Mouse (Mus musculus) B cell, adult 2 months (primary cell): Measurements from ENCODE around the gene Brinp2.

ENCODE experiments used
- DNase-seq, 2 experiments: peaks; one replicate each; pipeline ENCODE4 v3.0.0; 2022

Brinp2 gene

DNA sequence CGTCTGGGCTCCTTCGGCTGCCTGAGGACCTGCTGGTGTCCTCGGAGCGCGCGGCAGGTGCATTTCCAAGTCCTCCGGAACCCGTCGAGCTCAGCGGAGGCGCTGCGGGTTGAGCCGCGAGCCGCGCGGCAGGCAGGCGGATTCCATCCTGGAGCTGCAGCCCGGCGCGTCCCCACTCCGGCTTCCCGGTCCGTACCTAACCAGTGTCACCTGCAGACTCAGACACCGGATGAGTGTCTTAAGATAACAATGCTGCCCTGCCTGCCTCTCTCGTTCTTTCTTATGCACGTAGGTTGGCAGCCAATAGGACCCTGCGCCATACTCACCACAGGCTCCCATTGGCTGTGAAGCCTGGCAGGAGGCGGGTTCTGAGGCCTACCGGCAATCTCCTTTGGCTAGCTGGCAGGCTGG is at the start of gene Brinp2:
Gene Brinp2, minus strand, starts transcription at position 276 of the 411 bp plus-strand sequence.
- no peak for DNase-seq

DNA sequence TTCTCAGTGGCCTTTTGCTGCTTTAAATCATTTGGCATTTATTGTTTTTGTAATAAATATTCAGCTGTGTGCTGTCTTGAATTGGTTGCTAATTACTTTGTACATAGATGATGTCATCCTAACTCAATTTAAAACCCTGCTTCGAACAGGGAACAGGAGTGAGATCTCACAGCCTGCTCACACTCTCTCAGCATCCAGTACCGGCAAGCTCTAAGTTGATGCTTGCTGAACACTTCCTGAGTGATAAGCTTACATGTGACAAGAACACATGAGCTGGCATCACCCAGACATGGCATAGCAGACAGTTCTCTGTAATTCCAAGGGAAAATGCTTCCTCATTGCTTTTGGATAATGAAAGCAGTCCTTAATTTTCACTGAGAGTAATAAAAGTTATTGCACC is 44.8 kb upstream of the Brinp2 start:
- DNase-seq: no peak

DNA sequence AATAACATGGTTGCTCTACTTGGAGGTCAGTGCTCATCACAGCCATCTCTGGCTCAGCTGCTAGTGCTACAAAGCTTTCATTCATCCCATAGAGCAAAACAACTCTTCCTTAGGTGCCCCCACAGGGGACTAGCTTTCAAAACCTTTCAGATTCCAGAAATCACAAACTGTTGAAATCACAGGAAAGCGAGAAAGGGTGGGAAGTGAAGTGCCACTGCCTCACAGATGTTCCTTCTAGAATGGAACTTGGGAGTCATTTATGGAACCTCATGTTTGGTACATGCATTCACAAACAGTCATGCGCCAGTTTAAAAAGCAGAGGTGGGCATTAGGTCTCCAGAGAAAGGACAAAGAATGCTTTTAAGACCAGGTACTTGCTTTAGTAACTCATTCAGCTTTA is 40.9 kb upstream of the Brinp2 start:
- no peak for DNase-seq

DNA sequence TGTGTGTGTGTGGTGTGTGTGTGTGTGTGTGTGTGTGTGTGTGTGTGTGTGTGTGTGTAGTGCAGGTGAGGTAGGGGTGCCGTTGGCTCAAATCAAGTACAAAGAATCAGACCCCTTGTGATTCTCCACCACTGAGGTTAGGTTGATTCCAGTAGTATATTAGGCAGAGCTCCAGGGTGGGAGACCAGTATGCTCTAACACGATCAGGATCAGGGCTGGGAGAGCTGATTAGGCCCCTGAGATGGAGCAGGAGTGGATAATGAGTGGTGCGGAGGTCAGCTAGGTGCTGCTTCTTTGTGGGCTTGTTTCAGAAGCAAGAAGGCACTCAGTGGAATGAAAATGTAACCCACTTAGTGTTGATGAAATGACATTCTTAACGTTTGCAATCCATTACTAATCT is 34.6 kb upstream of the Brinp2 start:
- no peak for DNase-seq

DNA sequence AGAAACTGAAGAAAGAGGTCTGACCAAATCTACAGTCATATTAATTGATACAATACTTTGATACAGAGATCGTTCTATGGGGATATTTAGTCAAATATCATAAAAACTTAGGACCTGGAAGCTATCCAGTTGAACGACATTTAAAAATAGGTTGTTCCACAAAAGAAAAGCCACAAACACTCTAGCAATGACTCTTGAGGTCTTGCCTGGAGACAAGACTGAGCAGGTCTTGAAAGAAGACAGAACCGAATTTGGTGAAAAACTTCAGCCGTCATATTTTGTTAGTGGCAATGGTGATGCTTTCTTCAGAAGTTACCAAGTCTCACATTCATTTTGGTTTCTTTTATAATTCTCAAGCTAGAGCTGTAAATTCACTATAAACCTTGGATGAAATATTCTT is 32.9 kb upstream of the Brinp2 start:
- no peak for DNase-seq

DNA sequence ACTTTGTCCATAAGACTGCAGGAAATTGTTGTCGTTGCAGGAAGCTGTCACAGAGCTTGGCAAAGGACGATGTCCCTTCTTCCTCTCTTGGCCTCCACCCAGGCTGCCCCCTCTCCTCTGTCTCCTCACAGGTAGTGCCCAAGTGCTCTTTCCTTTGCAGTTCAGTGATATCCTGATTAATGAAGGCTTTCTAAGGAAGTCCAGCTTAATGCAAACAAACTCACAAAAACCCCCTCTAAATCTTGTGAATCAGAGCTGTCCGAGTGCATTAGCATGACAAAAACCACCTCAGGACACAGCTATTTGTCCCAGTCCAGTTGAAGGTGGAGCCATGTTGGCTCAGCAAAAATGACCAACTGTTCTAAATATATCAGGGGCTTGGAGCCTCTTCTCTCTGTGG is 30.7 kb upstream of the Brinp2 start:
- DNase-seq: no peak

DNA sequence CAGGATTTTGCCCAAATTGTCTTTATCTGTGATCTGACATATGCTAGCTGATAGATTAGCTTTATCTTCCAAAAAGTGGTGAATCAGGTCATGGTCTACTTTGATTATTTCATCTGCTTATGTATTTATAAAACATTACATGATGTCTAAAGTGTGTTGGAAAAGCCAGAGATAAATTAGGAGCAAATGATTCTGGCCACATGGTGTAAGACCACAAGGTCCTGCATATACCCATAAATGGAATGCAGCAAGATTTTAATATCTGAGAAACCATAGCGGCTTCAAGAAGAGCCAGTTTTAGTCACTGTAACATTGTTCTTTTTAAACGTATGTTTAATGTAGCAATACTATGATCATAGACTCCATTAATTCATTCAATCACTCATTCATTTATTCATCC is 29.2 kb upstream of the Brinp2 start:
- no peak for DNase-seq

DNA sequence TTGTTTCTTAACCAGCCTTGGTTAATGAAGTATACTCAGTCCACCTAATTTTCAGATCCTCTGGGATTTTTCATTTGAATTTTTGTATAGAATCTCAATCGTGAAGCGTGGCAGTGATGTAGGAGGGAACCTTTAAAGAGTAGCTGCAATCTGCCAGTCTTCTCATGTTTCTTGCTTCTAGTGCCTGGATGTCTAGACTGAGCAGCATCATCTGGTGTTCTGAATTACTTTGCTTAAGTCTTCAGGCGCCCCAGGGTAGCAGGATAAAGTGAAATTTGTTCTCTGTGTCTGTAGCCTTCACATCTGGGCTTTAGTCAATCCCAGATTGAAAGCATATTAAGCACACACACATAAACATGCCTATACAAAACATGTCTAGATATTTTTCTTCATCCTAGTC is 27.1 kb upstream of the Brinp2 start:
- no peak for DNase-seq

DNA sequence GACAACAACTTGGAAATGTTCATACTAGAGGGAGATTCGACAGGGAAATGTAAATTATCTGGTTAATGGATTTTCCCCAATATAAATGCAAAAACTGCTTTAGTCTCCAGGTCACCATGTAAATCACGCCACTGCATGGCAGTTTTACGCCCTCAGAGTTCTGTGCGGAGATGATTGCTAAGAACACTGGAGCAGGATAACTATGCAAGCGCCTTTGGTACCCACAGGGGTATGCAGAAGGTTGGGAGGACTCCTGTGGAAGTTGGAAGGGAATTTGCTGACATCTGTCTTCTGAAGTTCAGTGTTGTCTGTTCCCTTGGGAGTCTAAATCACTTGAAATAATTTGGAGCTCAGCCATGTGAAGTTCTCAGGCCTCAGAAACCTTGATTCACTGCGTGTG is 26.2 kb upstream of the Brinp2 start:
- no peak for DNase-seq

DNA sequence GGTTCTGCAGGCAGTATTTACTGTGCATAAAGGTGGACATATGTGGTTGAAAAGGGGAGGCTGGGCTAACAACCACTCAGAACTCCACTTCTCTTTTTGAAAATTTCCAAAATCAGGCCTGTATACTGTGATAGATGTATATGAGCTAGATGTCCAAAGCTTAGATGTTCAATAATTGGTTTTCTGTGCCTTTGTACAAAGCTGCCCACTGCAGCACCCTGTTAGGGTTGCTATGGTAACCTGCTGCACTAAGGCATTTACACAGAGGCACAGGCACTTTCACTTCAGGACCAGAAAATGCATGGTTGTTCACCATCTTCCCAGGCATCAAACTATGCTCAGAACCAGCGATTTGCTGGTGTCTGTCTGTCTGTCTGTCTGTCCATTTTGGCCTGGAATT is 8.3 kb upstream of the Brinp2 start:
- DNase-seq: no peak

DNA sequence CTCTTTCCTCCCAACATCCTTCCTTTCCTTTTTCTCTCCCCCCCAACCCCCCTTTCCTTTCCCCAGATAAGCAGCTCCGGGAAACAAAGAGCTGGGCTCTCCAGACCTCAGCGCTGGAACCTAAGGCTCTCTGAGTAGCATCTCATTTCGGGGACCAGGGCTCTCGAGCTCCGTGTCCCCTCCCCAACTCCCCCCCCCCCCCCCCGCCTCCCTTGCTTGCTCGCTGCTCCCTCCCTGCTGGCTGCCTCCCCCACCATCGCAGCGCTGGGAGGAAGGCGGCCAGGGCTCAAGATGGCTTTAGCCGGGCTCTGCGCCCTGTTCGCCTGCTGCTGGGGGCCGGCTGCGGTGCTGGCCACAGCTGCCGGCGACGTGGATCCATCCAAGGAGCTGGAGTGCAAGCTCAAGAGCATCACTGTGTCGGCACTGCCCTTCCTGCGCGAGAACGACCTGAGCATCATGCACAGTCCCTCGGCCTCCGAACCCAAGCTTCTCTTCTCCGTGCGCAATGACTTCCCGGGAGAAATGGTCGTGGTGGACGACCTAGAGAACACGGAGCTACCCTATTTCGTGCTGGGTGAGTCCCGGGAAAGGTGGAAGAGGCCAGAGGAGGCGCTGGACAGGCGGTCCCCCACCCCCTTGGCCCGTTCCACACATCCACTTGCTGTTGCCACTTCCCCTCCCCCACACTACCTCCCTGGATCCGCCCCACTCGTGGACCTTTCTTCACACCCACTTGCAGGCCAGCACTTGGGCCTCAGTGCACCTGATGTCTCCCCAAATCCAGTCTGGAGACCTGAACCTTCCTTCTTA is 6.4 kb upstream of the Brinp2 start:
- DNase-seq: no peak

DNA sequence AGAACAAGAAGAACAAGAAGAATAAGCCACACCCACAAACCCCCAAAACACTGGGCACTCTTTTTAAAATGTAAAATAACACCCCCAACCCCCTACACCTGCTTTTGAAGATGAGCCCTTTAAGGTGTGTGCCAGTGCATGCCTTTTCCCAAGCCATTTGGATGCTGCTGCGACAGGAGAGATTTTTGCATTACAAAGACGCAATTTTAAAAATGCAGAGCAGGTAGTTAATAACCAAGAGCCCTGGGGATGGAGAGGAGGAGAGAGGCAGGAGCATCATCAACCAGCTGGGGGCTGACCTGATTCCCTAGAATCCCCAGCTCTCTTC is 5.8 kb upstream of the Brinp2 start, which contains the start of gene Astn1:
Gene Astn1, plus strand, starts transcription at position 310 of the 328 bp plus-strand sequence.
- DNase-seq: no peak

DNA sequence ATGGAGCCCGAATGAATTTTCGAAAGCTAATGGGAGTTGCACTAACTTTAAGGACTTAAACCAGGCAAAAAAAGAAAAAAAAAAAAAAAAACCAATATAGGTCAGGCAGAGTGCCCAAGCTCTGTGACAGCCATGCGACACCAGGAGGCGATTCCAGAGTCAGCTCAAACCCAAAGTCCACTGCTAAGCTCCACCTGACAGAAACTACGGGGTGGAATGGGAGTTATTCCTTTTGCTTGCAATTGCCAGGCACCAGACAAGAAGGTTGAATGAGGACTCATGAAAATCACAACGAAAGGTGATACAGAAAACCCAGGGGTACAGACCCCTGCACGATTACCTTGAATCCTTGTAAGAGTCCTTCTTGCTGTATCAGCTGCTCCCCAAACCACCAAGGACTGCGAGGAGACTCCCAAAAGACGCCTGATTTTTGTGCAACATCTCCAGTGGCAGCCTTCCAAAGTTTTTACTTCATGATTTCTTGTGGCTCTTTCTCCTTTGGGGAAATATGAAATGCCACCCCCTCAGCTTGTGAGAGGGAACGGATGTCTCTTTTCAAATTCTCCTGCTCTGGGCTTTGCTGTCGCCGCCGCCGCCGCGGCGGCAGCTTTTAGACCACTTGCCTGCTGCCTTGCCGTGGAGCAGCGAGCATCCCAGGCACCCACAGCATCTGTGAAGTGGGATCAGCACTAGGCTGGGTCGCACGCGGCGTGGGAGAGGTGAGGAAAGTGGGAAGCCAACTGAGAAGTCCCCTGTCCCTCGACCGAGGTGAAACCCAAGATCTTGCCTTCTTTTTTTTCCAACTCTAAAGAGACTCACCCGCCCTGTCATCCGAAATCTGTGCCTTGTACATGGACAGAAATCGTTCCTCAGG is 712 bp downstream of the Brinp2 start:
- DNase-seq: no peak

DNA sequence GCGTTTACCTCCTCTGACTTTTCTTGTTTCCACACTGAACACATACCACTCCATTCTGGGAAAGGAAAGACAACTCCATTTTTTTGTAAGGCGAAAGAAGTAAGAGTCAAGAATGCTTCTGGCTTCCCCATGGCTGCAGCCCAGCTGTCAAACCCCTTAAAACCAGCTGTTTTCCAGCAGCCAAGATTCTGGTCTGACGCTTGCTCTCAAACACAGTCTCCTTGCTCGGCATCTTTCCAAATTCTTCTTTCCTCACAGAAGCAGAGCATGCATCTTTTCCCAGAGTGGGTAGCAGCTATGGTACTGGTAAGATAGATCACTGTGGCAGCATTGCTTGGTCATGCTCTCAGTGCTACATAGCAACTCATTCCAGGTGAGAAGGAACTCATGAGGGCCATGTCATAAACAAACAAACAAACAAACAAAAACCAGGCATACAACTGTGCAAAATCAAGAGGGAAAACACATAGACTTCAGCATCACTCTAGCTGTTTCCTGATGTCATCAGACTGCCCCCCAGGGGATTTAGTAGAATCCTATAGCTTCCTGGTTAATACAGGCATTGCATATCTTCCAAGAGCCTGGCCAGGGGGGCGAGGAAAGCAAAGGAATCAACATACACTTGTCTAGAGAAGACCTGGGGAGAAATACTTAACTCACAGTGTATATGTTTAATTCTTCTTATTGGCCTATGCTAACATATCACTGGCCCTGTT is 2.3 kb downstream of the Brinp2 start:
- DNase-seq: no peak

DNA sequence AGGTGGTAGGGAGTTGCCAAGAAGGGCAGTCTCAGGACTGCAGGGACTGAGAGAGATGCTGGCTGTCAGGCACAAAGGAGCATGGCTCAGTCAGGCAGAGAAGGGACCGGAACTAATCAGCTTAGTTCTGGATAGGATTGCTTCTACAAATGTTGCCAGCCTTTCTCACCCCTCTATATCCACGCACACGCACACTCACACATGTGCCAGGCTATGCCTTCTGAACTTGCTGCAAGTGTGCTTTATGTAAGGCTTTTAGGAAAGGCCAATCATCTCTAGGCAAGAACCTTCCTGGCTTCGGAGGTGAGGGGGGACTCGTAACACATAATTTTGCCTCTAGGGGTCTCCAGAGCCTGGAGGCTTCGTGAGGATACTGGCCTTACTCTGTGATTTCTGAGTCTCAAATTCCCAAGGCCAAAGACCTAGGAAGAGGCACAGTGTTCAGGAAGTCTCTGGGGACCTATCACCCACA is 12.8 kb downstream of the Brinp2 start:
- DNase-seq: no peak

DNA sequence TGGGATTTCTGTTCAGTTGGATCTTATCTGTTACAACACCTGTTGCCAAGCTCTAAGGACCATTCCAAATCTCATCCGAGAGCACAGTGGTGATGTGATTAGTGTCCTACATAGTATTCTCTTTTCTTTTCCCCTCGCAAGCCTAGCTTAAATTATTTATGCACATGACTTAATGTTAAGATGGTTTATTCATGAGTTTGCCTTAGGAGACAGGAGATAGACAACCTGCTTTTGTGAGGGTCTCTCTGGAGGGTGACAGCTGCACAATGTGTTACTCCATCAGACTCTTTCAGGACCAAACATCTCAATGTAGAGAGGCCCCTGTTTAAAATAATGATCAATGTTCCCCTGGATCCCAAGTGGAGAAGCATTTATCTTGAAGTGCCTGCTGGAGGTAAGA is 27.3 kb downstream of the Brinp2 start:
- no peak for DNase-seq

DNA sequence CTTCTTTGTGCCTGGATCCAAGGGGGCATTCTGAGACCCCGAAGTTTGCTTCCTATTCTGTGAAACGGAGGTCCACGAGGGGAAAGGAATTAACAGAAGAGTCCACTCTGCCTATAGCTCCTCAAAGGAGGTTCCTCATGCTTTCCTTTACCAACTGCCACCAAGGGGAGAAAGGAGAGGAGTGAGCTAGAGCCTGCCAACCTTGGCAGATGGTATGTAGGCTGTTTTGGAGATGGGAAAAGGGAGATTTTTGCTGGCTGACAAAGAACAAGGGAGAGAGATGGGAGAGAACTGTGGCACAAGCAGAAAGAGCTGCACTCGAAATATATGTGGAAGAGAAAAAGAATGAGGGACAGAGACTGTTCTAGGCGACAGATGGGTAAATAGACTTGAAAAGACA is 28.0 kb downstream of the Brinp2 start:
- no peak for DNase-seq

DNA sequence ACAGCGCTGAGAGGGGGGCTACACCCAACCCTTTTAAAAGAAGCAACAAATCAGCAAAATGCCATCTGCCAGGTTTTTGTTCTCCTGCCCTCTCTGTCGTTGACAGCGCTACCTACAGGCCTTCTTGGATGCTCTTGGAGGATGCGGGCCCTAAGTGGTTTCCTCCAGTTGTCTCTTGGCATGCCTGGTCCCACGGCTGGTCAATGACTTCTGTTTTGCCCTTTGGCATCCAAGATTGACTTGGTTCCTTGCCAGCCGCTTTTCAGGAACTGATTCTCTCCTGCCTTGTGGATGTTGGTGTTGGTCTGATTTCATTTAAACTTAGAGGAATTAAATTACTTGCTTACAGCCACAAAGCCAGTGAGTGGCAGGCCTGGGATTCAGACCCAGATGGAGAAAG is 32.8 kb downstream of the Brinp2 start:
- DNase-seq: no peak

DNA sequence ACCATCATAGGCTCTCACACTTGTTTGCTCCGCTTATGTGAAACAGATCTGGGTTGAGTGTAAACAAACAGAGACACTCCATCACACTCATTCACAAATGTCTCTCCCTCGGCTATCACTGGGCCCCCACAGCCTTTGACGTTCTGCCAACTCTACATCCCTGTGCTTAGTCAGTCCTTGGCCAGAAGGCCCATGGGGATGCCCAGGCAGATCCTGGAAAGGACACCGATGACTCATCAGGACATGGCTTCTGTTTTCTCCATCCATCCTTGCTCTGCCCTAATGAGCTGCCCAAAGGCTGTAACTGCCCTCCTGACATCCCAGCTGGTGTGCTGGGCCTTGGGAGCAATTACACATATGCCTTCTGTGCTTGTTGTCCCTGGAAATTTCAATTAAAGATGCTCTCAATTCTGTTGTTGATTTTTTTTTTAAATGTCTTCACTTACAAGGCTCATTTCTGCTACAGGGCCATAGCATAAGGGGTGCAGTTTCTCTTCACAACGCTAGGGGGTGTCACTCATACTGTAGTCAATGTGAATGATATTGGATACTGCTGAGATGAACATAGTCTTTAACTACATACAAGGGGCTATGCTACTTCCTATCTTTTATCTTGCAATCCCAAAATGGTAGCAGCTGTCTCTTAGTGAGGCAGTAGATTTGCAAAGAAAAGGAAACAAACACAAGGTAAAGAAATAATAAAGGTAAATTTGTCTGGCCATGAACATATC is 45.5 kb downstream of the Brinp2 start:
- no peak for DNase-seq

DNA sequence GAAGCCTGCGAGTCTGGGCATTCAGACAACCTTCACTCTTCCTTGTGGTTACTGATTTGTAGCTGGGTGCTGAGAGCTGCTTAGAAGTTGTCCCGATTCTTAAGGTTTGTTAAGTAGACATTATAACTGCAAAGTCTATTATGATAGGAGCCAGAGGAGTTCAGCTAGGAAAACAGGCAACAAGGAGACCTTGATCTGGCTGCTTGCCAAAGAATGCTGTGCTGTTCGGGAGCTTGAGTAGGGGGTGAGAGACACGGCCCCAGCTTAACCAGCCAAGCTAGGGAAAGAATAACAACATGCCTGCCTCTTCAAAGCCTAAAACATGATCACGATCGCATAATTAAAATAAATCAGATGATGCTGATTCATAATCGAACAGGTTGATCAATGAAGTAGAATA is 59.1 kb downstream of the Brinp2 start:
- no peak for DNase-seq

DNA sequence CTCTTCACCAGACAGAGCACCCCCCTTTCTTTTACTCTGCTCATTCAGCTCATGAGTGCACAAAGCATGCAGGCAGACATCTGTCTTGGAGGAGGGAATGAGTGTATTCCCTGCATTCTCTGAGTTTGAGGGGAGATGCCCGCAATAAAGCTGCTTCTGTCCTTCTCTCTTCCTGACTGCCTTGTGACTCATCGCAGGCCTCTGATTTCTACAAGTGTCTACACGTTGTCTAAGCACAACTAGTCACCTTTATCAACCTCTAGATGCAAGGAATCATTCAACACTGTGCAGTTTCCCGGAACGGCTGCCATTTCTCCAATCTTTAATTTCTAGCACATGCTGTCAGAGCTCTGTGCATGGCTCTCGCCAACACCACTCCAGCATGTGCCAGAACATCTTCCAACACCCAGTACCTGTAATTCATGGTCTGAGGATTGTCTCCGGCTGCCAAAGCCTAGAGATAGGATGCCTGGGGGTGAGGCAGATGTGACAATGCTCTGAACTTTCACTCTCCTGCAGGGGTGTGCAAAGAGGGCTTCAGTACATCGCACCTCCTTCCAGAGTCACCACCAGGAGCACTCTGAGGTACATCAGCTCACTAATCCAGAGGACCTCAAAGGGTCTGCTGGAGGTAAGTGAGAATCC is 59.7 kb downstream of the Brinp2 start:
- no peak for DNase-seq

DNA sequence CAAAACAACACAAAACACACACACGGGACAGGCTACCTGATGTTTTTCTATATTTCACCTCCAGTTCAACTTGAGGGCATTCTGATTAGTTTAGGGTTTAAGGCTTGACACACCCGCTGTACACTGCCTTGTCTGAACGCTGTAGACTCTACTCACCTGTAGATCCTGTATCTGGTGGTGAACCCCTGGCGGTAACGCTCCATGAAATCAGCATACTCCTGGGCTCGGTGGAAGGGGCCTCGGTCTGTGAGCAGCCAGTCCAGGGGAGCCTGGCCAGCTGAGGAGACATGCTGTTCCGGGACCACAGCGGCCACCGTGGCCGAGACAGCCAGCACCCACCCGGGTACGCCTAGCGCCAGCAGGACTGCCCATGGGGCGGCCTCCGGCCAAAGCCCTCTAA is 60.9 kb downstream of the Brinp2 start:
- no peak for DNase-seq
